18 mouse cellular contexts compared by ENCODE assay signal in genomic region chr12:104614240-104614639, GRCm38 (mm10).
A peak's percentile ranks its signal among the peaks of the same experiment; 100 is the strongest.
DNase-seq lines count a peak whose midpoint lies in the region; ATAC-seq and TF ChIP-seq lines count a peak whose summit lies in the region.
"Had no signal": no experiment of that assay in that cellular context is flagged by ENCODE, and none has a peak within 500 bp of the region (broad histone marks: within the 10 kb centered on the region; RNA-seq: fewer than 3 reads in every experiment).

No protein-coding gene starts in this region.

- dilution Hi-C loops in CH12.LX (cut with MboI; ENCODE audit: extremely low pct_ligation_motif_present, extremely low pct_unique_long_range_greater_than_20kb, low sequenced_read_pairs): no loop called here

- no peak overlapping the region for H3K9ac ChIP-seq in CH12.LX (ENCODE audit: insufficient read depth, low read depth)
- no peak overlapping the region for H3K9ac ChIP-seq in heart, postnatal 0 days (replicated peaks; ENCODE audit: low read depth, low read length)
- no peak overlapping the region for H3K9ac ChIP-seq in forebrain, embryonic 14.5 days (ENCODE audit: low read length)
- H3K9ac ChIP-seq: embryonic facial prominence, embryonic 13.5 days; forebrain, embryonic 15.5 days; lung, embryonic 15.5 days; midbrain, embryonic 15.5 days; neural tube, embryonic 13.5 days had no signal

- DNase-seq in kidney, adult 9 months: peak; percentile 23
- no peak for DNase-seq in kidney, adult 11 months
- DNase-seq in CH12.LX (ENCODE audit: extremely low read depth) (peak; percentile 13), ZHBTc4 (ENCODE audit: low read depth, low spot score) (peak; percentile 86)
- peak; percentile 46 for DNase-seq in heart, postnatal 0 days (ENCODE audit: low spot score)
- no peak for DNase-seq in forebrain, embryonic 14.5 days (ENCODE audit: low spot score)
- DNase-seq in spleen, adult 12 weeks (ENCODE audit: low spot score): no peak
- DNase-seq: cerebellum, postnatal 25 days; gastrocnemius, postnatal 14 days; retina, postnatal 1 day; thymus, postnatal 25 days had no signal

- H3K79me2 ChIP-seq in CH12.LX (replicated peaks; ENCODE audit: control insufficient read depth, extremely low read depth, insufficient read depth, poor library complexity, severe bottlenecking): no peaks in the 10 kb centered on the region

- no peak for TF ChIP-seq RAD21 in CH12.LX (IDR thresholded peaks at IDR 0.05; ENCODE audit: low read depth, low read length)

- no peaks in the 10 kb centered on the region for H3K4me1 ChIP-seq in CH12.LX (ENCODE audit: control insufficient read depth in 1 of 2, insufficient read depth in 2 of 2)
- H3K4me1 ChIP-seq in heart, postnatal 0 days (ENCODE audit: control insufficient read depth, insufficient read depth): no peaks in the 10 kb centered on the region
- H3K4me1 ChIP-seq in forebrain, embryonic 14.5 days (ENCODE audit: control insufficient read depth, insufficient read depth, low read length): no peaks in the 10 kb centered on the region

- no peak for TF ChIP-seq POLR2A in CH12.LX (IDR thresholded peaks at IDR 0.05; ENCODE audit: low read depth, low read length)

- in situ Hi-C loops in CH12.LX (cut with MboI; ENCODE audit: low pct_ligation_motif_present, low pct_unique_long_range_greater_than_20kb, low sequenced_read_pairs): no loop called here

- no peak overlapping the region for H3K4me3 ChIP-seq in CH12.LX (replicated peaks in 1 of 3; ENCODE audit: low read depth in 2 of 3, low read length in 2 of 3, poor library complexity in 1 of 3)
- H3K4me3 ChIP-seq in heart, postnatal 0 days (ENCODE audit: low read depth, low read length): no peak overlapping the region
- H3K4me3 ChIP-seq in forebrain, embryonic 14.5 days (ENCODE audit: low read depth, low read length): no peak overlapping the region
- H3K4me3 ChIP-seq: embryonic facial prominence, embryonic 13.5 days; forebrain, embryonic 15.5 days; lung, embryonic 15.5 days; midbrain, embryonic 15.5 days; neural tube, embryonic 13.5 days had no signal

- TF ChIP-seq EP300 in CH12.LX (IDR thresholded peaks at IDR 0.05; ENCODE audit: low read length): no peak
- TF ChIP-seq EP300 in heart, postnatal 0 days (IDR thresholded peaks at IDR 0.05; ENCODE audit: low read depth): no peak

- H3K27me3 ChIP-seq in CH12.LX (replicated peaks): peaks cover 54% of the 10 kb centered on the region
- H3K27me3 ChIP-seq in heart, postnatal 0 days (ENCODE audit: control insufficient read depth, insufficient read depth, low read length): no peaks in the 10 kb centered on the region
- no peaks in the 10 kb centered on the region for H3K27me3 ChIP-seq in forebrain, embryonic 14.5 days (replicated peaks; ENCODE audit: control insufficient read depth, insufficient read depth, low read length)
- H3K27me3 ChIP-seq: forebrain, embryonic 15.5 days; lung, embryonic 15.5 days; midbrain, embryonic 15.5 days; neural tube, embryonic 13.5 days had no signal

- H3K27ac ChIP-seq in CH12.LX (ENCODE audit: insufficient read depth, low read depth): no peak overlapping the region
- H3K27ac ChIP-seq in heart, postnatal 0 days (ENCODE audit: low read depth): no peak overlapping the region
- no peak overlapping the region for H3K27ac ChIP-seq in forebrain, embryonic 14.5 days (ENCODE audit: low read depth, low read length)
- H3K27ac ChIP-seq: embryonic facial prominence, embryonic 13.5 days; forebrain, embryonic 15.5 days; lung, embryonic 15.5 days; midbrain, embryonic 15.5 days; neural tube, embryonic 13.5 days had no signal

- H3K36me3 ChIP-seq in CH12.LX (replicated peaks in 1 of 2; ENCODE audit: control insufficient read depth in 1 of 2, insufficient read depth in 1 of 2, low read length in 1 of 2): no peaks in the 10 kb centered on the region
- H3K36me3 ChIP-seq in heart, postnatal 0 days (replicated peaks; ENCODE audit: control insufficient read depth, insufficient read depth, low read length): no peaks in the 10 kb centered on the region
- no peaks in the 10 kb centered on the region for H3K36me3 ChIP-seq in forebrain, embryonic 14.5 days (ENCODE audit: control insufficient read depth, insufficient read depth, low read length)
- H3K36me3 ChIP-seq: embryonic facial prominence, embryonic 13.5 days; forebrain, embryonic 15.5 days; lung, embryonic 15.5 days; midbrain, embryonic 15.5 days; neural tube, embryonic 13.5 days had no signal

- WGBS in heart, postnatal 0 days: 43% methylated on average over 8 of the region's 8 CpGs
- 78% methylated on average over 8 of the region's 8 CpGs for WGBS in forebrain, embryonic 14.5 days

- peak; percentile 82; the same call in 1 of the 2 replicates for ATAC-seq in heart, postnatal 0 days (ENCODE audit: insufficient read depth, low read depth)
- no peak for ATAC-seq in forebrain, embryonic 14.5 days
- ATAC-seq: CD4-positive, CD25-positive, alpha-beta regulatory T cell, adult 4 months; forebrain, embryonic 15.5 days; hindbrain, embryonic 16.5 days; midbrain, embryonic 15.5 days had no signal

- H3K9me3 ChIP-seq in CH12.LX (replicated peaks; ENCODE audit: low read length): peaks cover 5% of the 10 kb centered on the region
- 0 out of 2 replicates have a peak, but pooled peaks cover 5% of the 10 kb centered on the region for H3K9me3 ChIP-seq in heart, postnatal 0 days (replicated peaks; ENCODE audit: control insufficient read depth, low read length)
- no peaks in the 10 kb centered on the region for H3K9me3 ChIP-seq in forebrain, embryonic 14.5 days (replicated peaks; ENCODE audit: control insufficient read depth, low read length)
- H3K9me3 ChIP-seq: embryonic facial prominence, embryonic 13.5 days; forebrain, embryonic 15.5 days; lung, embryonic 15.5 days; midbrain, embryonic 15.5 days had no signal

- no peak overlapping the region for H3K4me2 ChIP-seq in CH12.LX (ENCODE audit: insufficient read depth, low read depth, poor library complexity, severe bottlenecking)
- H3K4me2 ChIP-seq in heart, postnatal 0 days (ENCODE audit: low read depth, low read length): peak overlapping the region; percentile 10
- no peak overlapping the region for H3K4me2 ChIP-seq in forebrain, embryonic 14.5 days (ENCODE audit: low read length)
- H3K4me2 ChIP-seq: embryonic facial prominence, embryonic 13.5 days; forebrain, embryonic 15.5 days; lung, embryonic 15.5 days; midbrain, embryonic 15.5 days; neural tube, embryonic 13.5 days had no signal

- no peak for TF ChIP-seq CTCF in CH12.LX (conservative IDR thresholded peaks at IDR 0.05 in 1 of 2, IDR thresholded peaks at IDR 0.05 in 1 of 2; ENCODE audit: low read depth in 2 of 2, low read length in 2 of 2)
- TF ChIP-seq CTCF in heart, postnatal 0 days (IDR thresholded peaks at IDR 0.05; ENCODE audit: low read depth): no peak

TF ChIP-seq in CH12.LX, 34 proteins besides CTCF, POLR2A, EP300 and RAD21:
- TF ChIP-seq BHLHE40 (IDR thresholded peaks at IDR 0.05; ENCODE audit: low read depth, low read length): no peak
- no peak for TF ChIP-seq MAFK (IDR thresholded peaks at IDR 0.05; ENCODE audit: insufficient replicate concordance, low read length)
- TF ChIP-seq USF1 (IDR thresholded peaks at IDR 0.05; ENCODE audit: low read depth, low read length): peak; percentile 66
- no peak for TF ChIP-seq ETS1 (conservative IDR thresholded peaks at IDR 0.05; ENCODE audit: low read depth, low read length)
- TF ChIP-seq HCFC1 (IDR thresholded peaks at IDR 0.05; ENCODE audit: low read depth, low read length): no peak
- TF ChIP-seq KAT2A (IDR thresholded peaks at IDR 0.05; ENCODE audit: insufficient replicate concordance, low read length): no peak
- TF ChIP-seq MEF2A (IDR thresholded peaks at IDR 0.05; ENCODE audit: borderline replicate concordance, low read depth, low read length): no peak
- TF ChIP-seq USF2 (conservative IDR thresholded peaks at IDR 0.05; ENCODE audit: low read depth, low read length): peak; percentile 79
- TF ChIP-seq PAX5 (IDR thresholded peaks at IDR 0.05; ENCODE audit: low read length): no peak
- TF ChIP-seq UBTF (IDR thresholded peaks at IDR 0.05; ENCODE audit: low read depth, low read length): no peak
- TF ChIP-seq E2F4 (IDR thresholded peaks at IDR 0.05; ENCODE audit: insufficient replicate concordance, low read depth, low read length): no peak
- no peak for TF ChIP-seq SIN3A (IDR thresholded peaks at IDR 0.05; ENCODE audit: low read length)
- no peak for TF ChIP-seq POLR2AphosphoS2 (IDR thresholded peaks at IDR 0.05; ENCODE audit: low read depth, low read length)
- peak; percentile 57; the same call in 1 of the 2 replicates for TF ChIP-seq CHD2 (IDR thresholded peaks at IDR 0.05; ENCODE audit: low read length)
- TF ChIP-seq NRF1 (IDR thresholded peaks at IDR 0.05; ENCODE audit: low read depth, low read length): no peak
- peak; percentile 64 for TF ChIP-seq MAX (IDR thresholded peaks at IDR 0.05; ENCODE audit: low read length)
- TF ChIP-seq ZC3H11A (IDR thresholded peaks at IDR 0.05; ENCODE audit: low read depth, low read length): no peak
- TF ChIP-seq ZNF384 (IDR thresholded peaks at IDR 0.05; ENCODE audit: low read depth, low read length): no peak
- no peak for TF ChIP-seq TBP (conservative IDR thresholded peaks at IDR 0.05; ENCODE audit: low read depth, low read length)
TF ChIP-seq in CH12.LX: peak in this region for 4.

Comparison
In these comparisons a context has a peak if more than half of its experiments do, and no peak if none do; other contexts are left out.
1. DNase-seq: peak in kidney, adult 9 months (single experiment), CH12.LX (single experiment), ZHBTc4 (single experiment) and heart, postnatal 0 days (single experiment); none in kidney, adult 11 months (single experiment), forebrain, embryonic 14.5 days (single experiment) and spleen, adult 12 weeks (single experiment).